Mouse (Mus musculus) monocyte, adult 2 months (primary cell): ENCODE results near the gene Mmadhc.

ENCODE experiments used
- DNase-seq, 2 experiments: peaks; one replicate each; pipeline ENCODE4 v3.0.0; 2022; ENCODE audit warnings: low spot score in 2 of 2, low read depth in 1 of 2

Gene Mmadhc

DNA sequence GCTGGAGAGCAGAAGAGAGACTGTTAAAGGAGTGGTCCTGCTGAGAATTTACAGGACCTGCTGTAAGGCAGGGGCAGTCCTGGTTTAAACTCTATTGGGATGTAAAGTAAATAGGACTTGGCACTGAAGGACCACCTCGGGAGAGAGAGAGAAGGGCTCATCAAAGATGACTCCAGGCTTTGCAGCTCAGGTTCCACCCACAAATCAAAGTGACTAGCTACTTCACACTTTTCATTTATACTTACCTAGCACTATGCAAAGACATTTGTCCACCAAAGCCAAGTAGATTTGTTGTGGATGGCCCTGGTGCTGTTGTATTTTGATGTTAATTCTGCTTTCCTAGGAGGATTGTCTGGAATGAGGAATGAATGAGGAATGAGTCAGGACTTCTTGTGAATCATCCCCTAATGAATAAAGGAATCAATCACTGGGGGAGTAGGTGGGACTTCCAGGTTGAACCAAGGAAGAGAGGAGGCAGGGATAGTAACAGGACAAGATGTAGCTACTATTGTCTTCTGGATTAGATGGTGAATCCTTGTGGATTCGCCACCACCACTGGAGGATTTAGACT is 31.3 kb downstream of the Mmadhc start:
- DNase-seq: no peak

DNA sequence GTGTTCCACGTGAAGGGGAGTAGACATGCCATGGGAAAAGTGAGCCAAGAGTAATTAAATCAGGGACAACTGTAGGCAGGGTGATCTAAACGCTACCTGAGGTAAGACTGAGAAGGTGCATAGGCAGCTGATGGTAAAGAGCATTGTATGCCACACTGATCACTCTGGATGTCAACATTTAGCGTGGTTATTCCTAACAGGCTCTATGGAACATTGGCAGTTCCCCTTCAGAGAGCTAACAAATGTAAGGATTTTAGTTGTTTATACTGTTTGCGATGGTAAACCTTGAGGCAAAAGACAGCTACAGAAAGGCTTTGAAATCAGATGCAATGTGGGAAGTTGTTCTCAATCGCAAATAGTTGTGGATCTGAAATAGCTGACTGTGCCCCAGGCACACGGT is 32.5 kb downstream of the Mmadhc start:
- DNase-seq: no peak

DNA sequence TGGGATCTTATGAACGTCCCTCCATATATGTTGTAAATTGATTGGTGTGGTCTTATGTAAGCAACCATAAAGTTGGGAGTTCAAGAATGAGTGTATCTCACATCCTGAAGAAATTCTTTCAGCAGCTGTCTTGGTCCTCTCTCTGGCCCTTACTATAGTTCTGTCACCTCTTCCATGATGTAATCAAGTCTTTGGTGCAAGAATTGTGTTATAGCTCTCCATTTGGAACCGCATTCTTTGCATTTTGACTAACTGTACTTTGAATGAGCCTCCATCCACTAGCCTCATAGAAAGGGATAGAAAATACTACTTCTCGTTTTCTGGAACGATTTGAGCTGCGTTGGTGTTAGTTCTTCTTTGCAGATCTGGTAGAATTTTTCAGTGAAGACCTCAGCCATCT is 41.6 kb downstream of the Mmadhc start:
- no peak for DNase-seq

DNA sequence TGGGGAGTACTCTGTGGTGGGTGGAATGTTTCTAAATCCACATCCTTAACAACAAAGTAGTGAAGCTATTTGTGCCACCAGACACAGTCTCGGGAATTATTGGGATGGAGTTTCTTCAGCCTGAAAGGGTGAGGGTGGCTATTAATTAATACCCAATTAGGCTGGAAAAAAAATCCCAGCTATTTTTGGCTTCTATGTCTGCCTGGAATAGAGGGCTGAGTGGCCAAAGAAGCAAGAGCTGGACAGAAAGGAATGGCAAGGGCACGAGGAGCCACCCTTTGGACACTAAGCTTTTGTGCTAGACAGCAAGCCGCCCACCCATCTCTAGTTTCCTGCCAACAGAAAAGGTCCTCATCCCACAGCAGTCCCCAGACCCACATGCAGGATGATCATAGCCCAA is 48.0 kb downstream of the Mmadhc start:
- DNase-seq: no peak

DNA sequence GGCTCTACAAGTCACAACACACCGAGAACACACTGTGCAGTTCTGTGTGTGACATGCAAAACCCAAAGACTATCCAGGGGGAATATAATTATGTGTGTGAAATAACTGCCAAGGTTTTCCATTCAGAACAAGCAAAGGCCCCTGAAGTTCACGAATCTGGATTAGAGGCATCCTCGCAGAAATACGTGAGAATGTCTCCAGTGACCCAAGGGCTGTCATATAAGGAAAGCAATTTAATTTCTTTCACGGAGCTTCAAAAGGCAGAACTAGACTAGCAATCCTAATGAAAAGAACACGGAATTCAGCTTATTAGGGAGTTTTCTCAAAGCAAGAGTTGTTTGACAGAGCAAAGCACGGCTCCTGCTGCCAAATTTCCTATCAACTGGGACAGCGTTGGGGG is 63.1 kb downstream of the Mmadhc start:
- no peak for DNase-seq
